Mouse (Mus musculus): ENCODE data around the gene Slc25a12. TPM values are rescaled to one million over a fixed set of nuclear protein-coding genes. Genes with fewer than 3 reads are reported as not detected.

Slc25a12 gene
- total RNA-seq (2014; rRNA removed) = 94.7 and 116 TPM in 2 replicates
- 78.8 and 106 TPM in 2 replicates for polyA plus RNA-seq (2015; fragmentation: Nextera tagmentation; extraction: Ambion mirVana)

GRCm38 (mm10) chr2:71367125-71367880 lies at the start of gene Slc25a12:
Gene Slc25a12, minus strand, starts transcription at chr2:71367749.
- no peak for TF ChIP-seq CTCF (IDR thresholded peaks at IDR 0.05; ENCODE audit: low read depth)
- Histone ChIP-seq H3K9ac (peak within 1 kb of the TSS; percentile 80), H3K27me3 (ENCODE audit: insufficient read depth, low read length) (no peaks in the 10 kb centered on the region), H3K4me2 (ENCODE audit: low read depth) (peak within 1 kb of the TSS; percentile 73), H3K27ac (ENCODE audit: low read depth, low read length) (peak within 1 kb of the TSS; percentile 87), H3K9me3 (ENCODE audit: low read length) (no peaks in the 10 kb centered on the region), H3K4me3 (ENCODE audit: low read depth, low read length) (peak within 1 kb of the TSS; percentile 93), H3K36me3 (ENCODE audit: insufficient read depth) (no peaks in the 10 kb centered on the region), H3K4me1 (ENCODE audit: insufficient read depth) (peaks cover 9% of the 10 kb centered on the region; the same call in 1 of the 2 replicates)
- DNase-seq (peak; percentile 91), ATAC-seq (peak; percentile 94)
- 2% methylated on average over 56 of the region's 57 CpGs for WGBS

- Histone ChIP-seq H3K9me3 (ENCODE audit: low read length) (no peaks in the 10 kb centered on the region), H3K4me2 (ENCODE audit: low read depth) (no peak overlapping the region), H3K4me1 (ENCODE audit: insufficient read depth) (no peaks in the 10 kb centered on the region), H3K9ac (no peak overlapping the region), H3K27ac (ENCODE audit: low read depth, low read length) (no peak overlapping the region), H3K27me3 (ENCODE audit: insufficient read depth, low read length) (no peaks in the 10 kb centered on the region), H3K36me3 (ENCODE audit: insufficient read depth) (no peaks in the 10 kb centered on the region), H3K4me3 (ENCODE audit: low read depth, low read length) (no peak overlapping the region)
- TF ChIP-seq CTCF (IDR thresholded peaks at IDR 0.05; ENCODE audit: low read depth) = no peak
- no peak for DNase-seq
- 92% methylated on average over 1 of the region's 1 CpGs for WGBS
- no peak for ATAC-seq
Measured at GRCm38 (mm10) chr2:71405613-71406012, 38.1 kb upstream of the Slc25a12 start.

- no peak for TF ChIP-seq CTCF (IDR thresholded peaks at IDR 0.05; ENCODE audit: low read depth)
- H3K27ac ChIP-seq (ENCODE audit: low read depth, low read length) = no peak overlapping the region
- H3K4me1 ChIP-seq (ENCODE audit: insufficient read depth) = no peaks in the 10 kb centered on the region
- H3K27me3 ChIP-seq (ENCODE audit: insufficient read depth, low read length) = no peaks in the 10 kb centered on the region
- peak overlapping the region; percentile 57; the same call in 1 of the 2 replicates for H3K9ac ChIP-seq
- H3K9me3 ChIP-seq (ENCODE audit: low read length) = no peaks in the 10 kb centered on the region
- no peaks in the 10 kb centered on the region for H3K36me3 ChIP-seq (ENCODE audit: insufficient read depth)
- DNase-seq (no peak), ATAC-seq (no peak)
- peak overlapping the region; percentile 79 for H3K4me3 ChIP-seq (ENCODE audit: low read depth, low read length)
- peak overlapping the region; percentile 87 for H3K4me2 ChIP-seq (ENCODE audit: low read depth)
- WGBS = 59% methylated on average over 9 of the region's 9 CpGs
Measured at GRCm38 (mm10) chr2:71389864-71390263, 22.3 kb upstream of the Slc25a12 start.

- Histone ChIP-seq H3K4me3 (ENCODE audit: low read depth, low read length) (peak within 1 kb of the TSS; percentile 79), H3K27me3 (ENCODE audit: insufficient read depth, low read length) (no peaks in the 10 kb centered on the region), H3K4me1 (ENCODE audit: insufficient read depth) (no peaks in the 10 kb centered on the region), H3K36me3 (ENCODE audit: insufficient read depth) (no peaks in the 10 kb centered on the region), H3K9me3 (ENCODE audit: low read length) (no peaks in the 10 kb centered on the region), H3K27ac (ENCODE audit: low read depth, low read length) (peak within 1 kb of the TSS; percentile 50; the same call in 1 of the 2 replicates), H3K4me2 (ENCODE audit: low read depth) (peak within 1 kb of the TSS; percentile 87), H3K9ac (peak within 1 kb of the TSS; percentile 57)
- DNase-seq = peak; percentile 95
- WGBS = 2% methylated on average over 63 of the region's 66 CpGs
- peak; percentile 100 for ATAC-seq
- TF ChIP-seq CTCF (IDR thresholded peaks at IDR 0.05; ENCODE audit: low read depth) = no peak; the same call in 1 of the 2 replicates
Measured at GRCm38 (mm10) chr2:71388951-71389763, 21.6 kb upstream of the Slc25a12 start, which contains the start of gene Hat1. Gene Hat1, plus strand, starts transcription at chr2:71388958.

- no peak overlapping the region for H3K27ac ChIP-seq (ENCODE audit: low read depth, low read length)
- no peak for ATAC-seq
- H3K4me1 ChIP-seq (ENCODE audit: insufficient read depth) = no peaks in the 10 kb centered on the region
- 94% methylated on average over 6 of the region's 6 CpGs for WGBS
- no peaks in the 10 kb centered on the region for H3K36me3 ChIP-seq (ENCODE audit: insufficient read depth)
- DNase-seq = no peak
- TF ChIP-seq CTCF (IDR thresholded peaks at IDR 0.05; ENCODE audit: low read depth) = no peak
- H3K9me3 ChIP-seq (ENCODE audit: low read length) = no peaks in the 10 kb centered on the region
- H3K4me2 ChIP-seq (ENCODE audit: low read depth) = no peak overlapping the region
- H3K27me3 ChIP-seq (ENCODE audit: insufficient read depth, low read length) = no peaks in the 10 kb centered on the region
- no peak overlapping the region for H3K9ac ChIP-seq
- no peak overlapping the region for H3K4me3 ChIP-seq (ENCODE audit: low read depth, low read length)
Measured at GRCm38 (mm10) chr2:71387766-71388165, 20.2 kb upstream of the Slc25a12 start.

GRCm38 (mm10) chr2:71383890-71384289 lies 16.3 kb upstream of the Slc25a12 start:
- H3K9me3 ChIP-seq (ENCODE audit: low read length) = no peaks in the 10 kb centered on the region
- no peak for TF ChIP-seq CTCF (IDR thresholded peaks at IDR 0.05; ENCODE audit: low read depth)
- H3K4me3 ChIP-seq (ENCODE audit: low read depth, low read length) = no peak overlapping the region
- H3K36me3 ChIP-seq (ENCODE audit: insufficient read depth) = no peaks in the 10 kb centered on the region
- no peaks in the 10 kb centered on the region for H3K4me1 ChIP-seq (ENCODE audit: insufficient read depth)
- no peak overlapping the region for H3K9ac ChIP-seq
- WGBS = 52% methylated on average over 11 of the region's 11 CpGs
- no peak for ATAC-seq
- H3K4me2 ChIP-seq (ENCODE audit: low read depth) = no peak overlapping the region
- DNase-seq = no peak
- H3K27me3 ChIP-seq (ENCODE audit: insufficient read depth, low read length) = no peaks in the 10 kb centered on the region
- H3K27ac ChIP-seq (ENCODE audit: low read depth, low read length) = no peak overlapping the region
